Comparison of ENCODE assay signal across 33 mouse cellular contexts in the genomic region with DNA sequence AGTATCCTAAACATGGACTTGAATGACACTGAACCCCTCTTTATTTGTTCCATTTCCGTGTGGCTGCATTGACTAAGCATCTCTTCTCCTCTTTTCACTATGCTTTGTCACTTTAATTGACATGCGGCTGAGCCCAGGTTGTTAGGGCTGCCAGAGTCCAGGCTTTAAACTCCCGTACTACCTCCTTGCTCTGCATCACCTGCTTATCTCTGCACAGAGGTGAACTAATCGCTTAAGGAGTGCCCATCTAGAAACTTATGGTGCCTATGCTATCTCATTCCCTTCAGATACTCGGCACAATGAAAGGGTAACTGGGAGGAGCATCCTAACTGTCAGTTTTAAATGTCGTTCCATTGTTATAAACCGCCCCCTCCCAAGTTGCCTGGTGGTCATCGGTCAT.
"Had no signal": no experiment of that assay in that cellular context is flagged by ENCODE, and none has a peak within 500 bp of the region (broad histone marks: within the 10 kb centered on the region; RNA-seq: fewer than 3 reads in every experiment).

No protein-coding gene starts in this region.

- H3K27me3 ChIP-seq: heart, embryonic 12.5 days; heart, embryonic 13.5 days; heart, embryonic 15.5 days; hindbrain, embryonic 12.5 days; hindbrain, embryonic 13.5 days; hindbrain, embryonic 15.5 days; kidney, embryonic 15.5 days had no signal

- DNase-seq: heart, postnatal 10 days; heart, postnatal 14 days; heart, postnatal 36 days; heart, postnatal 4 days; kidney, adult 11 months; kidney, adult 18-20 months; kidney, adult 2 months; kidney, adult 8-10 months; kidney, adult 9 months; kidney, postnatal 10 days; kidney, postnatal 14 days; kidney, postnatal 25 days; kidney, postnatal 36 days; kidney, postnatal 4 days; layer of hippocampus, adult 9-11 months; layer of hippocampus, postnatal 36 days had no signal

- H3K9me3 ChIP-seq: heart, embryonic 10.5 days; heart, embryonic 12.5 days; heart, embryonic 13.5 days; heart, embryonic 15.5 days; hindbrain, embryonic 10.5 days; hindbrain, embryonic 12.5 days; hindbrain, embryonic 13.5 days; hindbrain, embryonic 15.5 days; kidney, embryonic 15.5 days had no signal

- H3K4me3 ChIP-seq: heart, embryonic 10.5 days; heart, embryonic 12.5 days; heart, embryonic 13.5 days; heart, embryonic 15.5 days; hindbrain, embryonic 10.5 days; hindbrain, embryonic 12.5 days; hindbrain, embryonic 13.5 days; hindbrain, embryonic 15.5 days; kidney, embryonic 15.5 days; layer of hippocampus, adult 2 months; left cerebral cortex, adult 2 months had no signal

- H3K27ac ChIP-seq: heart, embryonic 10.5 days; heart, embryonic 13.5 days; heart, embryonic 15.5 days; hindbrain, embryonic 10.5 days; hindbrain, embryonic 12.5 days; hindbrain, embryonic 13.5 days; hindbrain, embryonic 14.5 days; hindbrain, embryonic 15.5 days; hindbrain, postnatal 0 days; kidney, embryonic 15.5 days; kidney, postnatal 0 days; layer of hippocampus, adult 2 months; left cerebral cortex, adult 2 months had no signal

- H3K4me2 ChIP-seq: heart, embryonic 11.5 days; heart, embryonic 12.5 days; heart, embryonic 13.5 days; heart, embryonic 15.5 days; hindbrain, embryonic 12.5 days; hindbrain, embryonic 13.5 days; hindbrain, embryonic 14.5 days; hindbrain, embryonic 15.5 days; kidney, embryonic 15.5 days had no signal

- H3K4me1 ChIP-seq: heart, embryonic 10.5 days; heart, embryonic 12.5 days; heart, embryonic 13.5 days; heart, embryonic 15.5 days; hindbrain, embryonic 10.5 days; hindbrain, embryonic 12.5 days; hindbrain, embryonic 13.5 days; hindbrain, embryonic 15.5 days; kidney, embryonic 15.5 days had no signal

- H3K36me3 ChIP-seq: heart, embryonic 10.5 days; heart, embryonic 12.5 days; heart, embryonic 13.5 days; heart, embryonic 15.5 days; hindbrain, embryonic 10.5 days; hindbrain, embryonic 12.5 days; hindbrain, embryonic 13.5 days; hindbrain, embryonic 15.5 days; kidney, embryonic 15.5 days had no signal

- H3K9ac ChIP-seq: heart, embryonic 12.5 days; heart, embryonic 13.5 days; heart, embryonic 15.5 days; hindbrain, embryonic 12.5 days; hindbrain, embryonic 13.5 days; hindbrain, embryonic 14.5 days; hindbrain, embryonic 15.5 days; kidney, embryonic 15.5 days had no signal

- ATAC-seq: hindbrain, embryonic 16.5 days; hindbrain, postnatal 0 days; inflammation-experienced regulatory T-cells, adult 6 months had no signal
